Mouse (Mus musculus): ENCODE data around the gene Zfp27. TPM values are rescaled to one million over a fixed set of nuclear protein-coding genes. Genes with fewer than 3 reads are reported as not detected.
"Not testable (repeated sequence)": the region's sequence is repeated elsewhere in the genome, so short reads cannot be mapped to it uniquely, and the experiment has no call there.

Gene Zfp27
- total RNA-seq, 1 experiment from 2014 or later, result 12.6 TPM

- no peak for DNase-seq
Measured at GRCm38 (mm10) chr7:29890501-29890900, 15.9 kb downstream of the Zfp27 start.

- no peak for DNase-seq
Measured at GRCm38 (mm10) chr7:29880916-29881315, 25.5 kb downstream of the Zfp27 start.

GRCm38 (mm10) chr7:29880056-29880455, 26.3 kb downstream of the Zfp27 start:
- no peak for DNase-seq

- DNase-seq, result not testable (repeated sequence)
Measured at GRCm38 (mm10) chr7:29877561-29877960, 28.8 kb downstream of the Zfp27 start.

GRCm38 (mm10) chr7:29874256-29874655, 32.1 kb downstream of the Zfp27 start:
- DNase-seq, result no peak

- DNase-seq, result no peak
Measured at GRCm38 (mm10) chr7:29861660-29862059, 44.7 kb downstream of the Zfp27 start.

GRCm38 (mm10) chr7:29859532-29860517, 46.5 kb downstream of the Zfp27 start, which contains the start of gene Zfp420:
Zfp420 (plus strand) TSS chr7:29859979.
- peak; percentile 87 for DNase-seq

GRCm38 (mm10) chr7:29853219-29853842, 53.0 kb downstream of the Zfp27 start, which contains the start of gene Zfp940:
Zfp940 (minus strand) TSS chr7:29853669.
- peak; percentile 75 for DNase-seq

- DNase-seq, result no peak
Measured at GRCm38 (mm10) chr7:29852831-29853218, 53.5 kb downstream of the Zfp27 start.

- DNase-seq, result no peak
Measured at GRCm38 (mm10) chr7:29844616-29845015, 61.8 kb downstream of the Zfp27 start.

Small RNA genes lying within 50 kb of the gene (microRNA-seq; reads per million reads assigned to microRNA genes)
- 0 to 0.34 reads per million in 2 experiments for gene Mir7668

Other genes with a start within 250 kb of the Zfp27 start
- not detected in 2 replicates for gene Catsperg2, start 179.5 kb downstream of the Zfp27 start, total RNA-seq (2021)
- gene Zfp84, start 138.0 kb downstream of the Zfp27 start, total RNA-seq (2021), result 16.2 and 18.5 TPM in 2 replicates
- 3.4 and 4.4 TPM in 2 replicates for gene Zfp30, start 122.6 kb downstream of the Zfp27 start, total RNA-seq (2021)
- 13.7 and 18.7 TPM in 2 replicates for gene Zfp790, start 90.5 kb downstream of the Zfp27 start, total RNA-seq (2021)
- gene Zfp940, start 52.9 kb downstream of the Zfp27 start, total RNA-seq (2021), result 0.90 and 1.1 TPM in 2 replicates
- 5.8 and 6.5 TPM in 2 replicates for gene Zfp420, start 46.6 kb downstream of the Zfp27 start, total RNA-seq (2021)
- 6.8 and 7.7 TPM in 2 replicates for gene Zfp383, start 1.7 kb upstream of the Zfp27 start, total RNA-seq (2021)
- 13.5 and 15.1 TPM in 2 replicates for gene Zfp74, start 47.5 kb upstream of the Zfp27 start, total RNA-seq (2021)
- 10.1 and 10.4 TPM in 2 replicates for gene Zfp568, start 77.4 kb upstream of the Zfp27 start, total RNA-seq (2021)
- 3.8 and 4.0 TPM in 2 replicates for gene Zfp14, start 144.8 kb upstream of the Zfp27 start, total RNA-seq (2021)
- 3.2 and 3.7 TPM in 2 replicates for gene Zfp82, start 166.3 kb upstream of the Zfp27 start, total RNA-seq (2021)
- gene Gm26920, start 183.8 kb upstream of the Zfp27 start, total RNA-seq (2021), result not detected in 2 replicates
- 3.1 and 4.2 TPM in 2 replicates for gene Zfp566, start 184.0 kb upstream of the Zfp27 start, total RNA-seq (2021)
- 48.8 TPM in 2 replicates for gene Zfp260, start 188.2 kb upstream of the Zfp27 start, total RNA-seq (2021)
- 3.6 and 4.9 TPM in 2 replicates for gene Zfp382, start 215.4 kb upstream of the Zfp27 start, total RNA-seq (2021)

Measured in adrenal gland, postnatal 25 days (tissue).